Mouse (Mus musculus): ENCODE results near the gene Sun2. TPM values are rescaled to one million over a fixed set of nuclear protein-coding genes. Genes with fewer than 3 reads are reported as not detected.

The Sun2 gene
- total RNA-seq, 4 experiments from 2014 or later, result 29.4 to 44.7 (median 37.0) TPM

GRCm38 (mm10) chr15:79727840-79728239 is 14.5 kb downstream of the Sun2 start:
- no peak for DNase-seq (ENCODE audit: low spot score in 2 of 2)

GRCm38 (mm10) chr15:79725190-79725789 is 17.0 kb downstream of the Sun2 start:
- DNase-seq (ENCODE audit: low spot score in 2 of 2), result no peak

GRCm38 (mm10) chr15:79723439-79723838 is 18.9 kb downstream of the Sun2 start:
- DNase-seq (ENCODE audit: low spot score in 2 of 2), result no peak

- no peak for DNase-seq (ENCODE audit: low spot score in 2 of 2)
Measured at GRCm38 (mm10) chr15:79720796-79721195, 21.5 kb downstream of the Sun2 start.

- no peak for DNase-seq (ENCODE audit: low spot score in 2 of 2)
Measured at GRCm38 (mm10) chr15:79720267-79720666, 22.1 kb downstream of the Sun2 start.

GRCm38 (mm10) chr15:79716710-79717109 is 25.6 kb downstream of the Sun2 start:
- no peak for DNase-seq (ENCODE audit: low spot score in 2 of 2)

- no peak for DNase-seq (ENCODE audit: low spot score in 2 of 2)
Measured at GRCm38 (mm10) chr15:79715646-79716045, 26.7 kb downstream of the Sun2 start.

GRCm38 (mm10) chr15:79708229-79708822 is 34.0 kb downstream of the Sun2 start:
- DNase-seq (ENCODE audit: low spot score in 2 of 2), result no peak

GRCm38 (mm10) chr15:79706603-79707214 is 35.6 kb downstream of the Sun2 start:
- no peak for DNase-seq (ENCODE audit: low spot score in 2 of 2)

GRCm38 (mm10) chr15:79697558-79698187 is 44.7 kb downstream of the Sun2 start:
- no peak for DNase-seq (ENCODE audit: low spot score in 2 of 2)

- DNase-seq (ENCODE audit: low spot score in 2 of 2), result no peak
Measured at GRCm38 (mm10) chr15:79697011-79697410, 45.3 kb downstream of the Sun2 start.

- DNase-seq (ENCODE audit: low spot score in 2 of 2), result no peak
Measured at GRCm38 (mm10) chr15:79696508-79696907, 45.8 kb downstream of the Sun2 start.

GRCm38 (mm10) chr15:79695516-79695915 is 46.8 kb downstream of the Sun2 start:
- no peak for DNase-seq (ENCODE audit: low spot score in 2 of 2)

GRCm38 (mm10) chr15:79694512-79694911 is 47.8 kb downstream of the Sun2 start:
- no peak for DNase-seq (ENCODE audit: low spot score in 2 of 2)

- no peak for DNase-seq (ENCODE audit: low spot score in 2 of 2)
Measured at GRCm38 (mm10) chr15:79693740-79694139, 48.6 kb downstream of the Sun2 start.

- DNase-seq (ENCODE audit: low spot score in 2 of 2), result no peak
Measured at GRCm38 (mm10) chr15:79692334-79692733, 50.0 kb downstream of the Sun2 start.

GRCm38 (mm10) chr15:79691023-79691508 is 51.3 kb downstream of the Sun2 start:
- peak in 1 of 2 experiments; percentile 34 for DNase-seq (ENCODE audit: low spot score in 2 of 2)

- DNase-seq (ENCODE audit: low spot score in 2 of 2), result peak; percentile 98 to 99
Measured at GRCm38 (mm10) chr15:79690426-79691022, 51.8 kb downstream of the Sun2 start, which contains the start of gene Gtpbp1. TSS of gene Gtpbp1 (plus strand) at chr15:79690845.

- DNase-seq (ENCODE audit: low spot score in 2 of 2), result no peak
Measured at GRCm38 (mm10) chr15:79689662-79690425, 52.5 kb downstream of the Sun2 start.

- DNase-seq (ENCODE audit: low spot score in 2 of 2), result no peak
Measured at GRCm38 (mm10) chr15:79688268-79688956, 53.9 kb downstream of the Sun2 start.

Measured in layer of hippocampus, adult 8-10 months (tissue).